Mouse (Mus musculus) bone marrow macrophage, adult 2 months (primary cell): Measurements from ENCODE around the gene Eva1b.

Experiments
- CTCF ChIP-seq: IDR thresholded peaks from 2 replicates; pipeline ENCODE4 v1.5.1; 2012; ENCODE audit warnings: low read depth, mild to moderate bottlenecking, low read length, moderate library complexity
- POLR2A ChIP-seq: IDR thresholded peaks from 2 replicates; pipeline ENCODE4 v1.6.1; 2012; ENCODE audit warnings: mild to moderate bottlenecking, low read depth, low read length, borderline replicate concordance

DNA sequence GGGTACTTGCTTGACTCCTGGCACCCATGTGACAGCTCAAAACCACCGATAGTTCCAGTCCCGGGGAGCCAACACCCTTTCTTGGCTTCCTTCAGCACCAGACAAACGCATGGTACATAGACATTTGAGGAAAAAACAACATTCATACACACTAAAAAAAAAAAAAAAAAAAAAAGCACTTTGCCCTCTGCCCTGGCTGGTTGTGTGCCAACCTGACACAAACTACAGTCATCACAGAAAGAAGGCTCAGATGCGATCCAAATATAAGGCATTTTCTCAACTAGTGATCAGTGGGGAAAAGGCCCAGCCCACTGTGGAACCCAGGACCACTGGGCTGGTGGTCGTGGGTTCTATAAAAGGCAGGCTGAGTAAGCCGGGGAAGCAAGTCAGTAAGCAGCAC is 21.3 kb downstream of the Eva1b start:
- TF ChIP-seq CTCF (no peak), POLR2A (no peak)
